Mouse (Mus musculus): ENCODE measurements at regions not wholly inside any gene's neighbourhood (a gene's known extent, or its start where the extent isn't known, plus 50 kb on each side); places are given as distances from the start of the nearest gene placed in this dataset.

GRCm38 (mm10) chr5:80766591-80766990, 253.3 kb upstream of the Adgrl3 start:
- H3K36me3 ChIP-seq (ENCODE audit: control insufficient read depth, insufficient read depth, low read length) = no peaks in the 10 kb centered on the region
- H3K4me1 ChIP-seq (replicated peaks; ENCODE audit: control insufficient read depth, insufficient read depth, low read length) = no peaks in the 10 kb centered on the region
- ATAC-seq (ENCODE audit: low FRiP score) (no peak), DNase-seq (ENCODE audit: low spot score) (no peak)
- H3K27me3 ChIP-seq (ENCODE audit: control insufficient read depth, insufficient read depth, low read length) = no peaks in the 10 kb centered on the region
- no peak overlapping the region for H3K4me3 ChIP-seq (ENCODE audit: low read depth, low read length)
- H3K9me3 ChIP-seq (ENCODE audit: control insufficient read depth, low read length) = no peaks in the 10 kb centered on the region
- no peak overlapping the region for H3K4me2 ChIP-seq (replicated peaks; ENCODE audit: low read depth, low read length)
- no peak overlapping the region for H3K27ac ChIP-seq (ENCODE audit: low read depth, low read length)
- 73% methylated on average over 3 of the region's 3 CpGs for WGBS
- no peak overlapping the region for H3K9ac ChIP-seq (ENCODE audit: low read depth, low read length)

- Histone ChIP-seq H3K4me1 (replicated peaks; ENCODE audit: control insufficient read depth, insufficient read depth, low read length) (no peaks in the 10 kb centered on the region), H3K36me3 (ENCODE audit: control insufficient read depth, insufficient read depth, low read length) (no peaks in the 10 kb centered on the region), H3K4me3 (ENCODE audit: low read depth, low read length) (no peak overlapping the region), H3K27me3 (ENCODE audit: control insufficient read depth, insufficient read depth, low read length) (no peaks in the 10 kb centered on the region), H3K4me2 (replicated peaks; ENCODE audit: low read depth, low read length) (no peak overlapping the region), H3K9me3 (ENCODE audit: control insufficient read depth, low read length) (no peaks in the 10 kb centered on the region), H3K27ac (ENCODE audit: low read depth, low read length) (no peak overlapping the region), H3K9ac (ENCODE audit: low read depth, low read length) (no peak overlapping the region)
- DNase-seq (ENCODE audit: low spot score) (no peak), ATAC-seq (ENCODE audit: low FRiP score) (no peak)
- WGBS = 96% methylated on average over 4 of the region's 4 CpGs
These were observed 236.0 kb upstream of the Adgrl3 start for GRCm38 (mm10) chr5:80783892-80784291.

- Histone ChIP-seq H3K9ac (ENCODE audit: low read depth, low read length) (no peak overlapping the region), H3K27ac (ENCODE audit: low read depth, low read length) (no peak overlapping the region), H3K4me2 (replicated peaks; ENCODE audit: low read depth, low read length) (no peak overlapping the region), H3K27me3 (ENCODE audit: control insufficient read depth, insufficient read depth, low read length) (no peaks in the 10 kb centered on the region), H3K9me3 (ENCODE audit: control insufficient read depth, low read length) (no peaks in the 10 kb centered on the region), H3K36me3 (ENCODE audit: control insufficient read depth, insufficient read depth, low read length) (no peaks in the 10 kb centered on the region), H3K4me1 (replicated peaks; ENCODE audit: control insufficient read depth, insufficient read depth, low read length) (no peaks in the 10 kb centered on the region), H3K4me3 (ENCODE audit: low read depth, low read length) (no peak overlapping the region)
- 89% methylated on average over 6 of the region's 6 CpGs for WGBS
- ATAC-seq (ENCODE audit: low FRiP score) = no peak
- no peak for DNase-seq (ENCODE audit: low spot score)
These were observed 235.2 kb upstream of the Adgrl3 start for GRCm38 (mm10) chr5:80784746-80785145.

GRCm38 (mm10) chr5:80791658-80792057, 228.3 kb upstream of the Adgrl3 start:
- Histone ChIP-seq H3K4me3 (ENCODE audit: low read depth, low read length) (no peak overlapping the region), H3K4me2 (replicated peaks; ENCODE audit: low read depth, low read length) (no peak overlapping the region), H3K9me3 (ENCODE audit: control insufficient read depth, low read length) (no peaks in the 10 kb centered on the region), H3K4me1 (replicated peaks; ENCODE audit: control insufficient read depth, insufficient read depth, low read length) (no peaks in the 10 kb centered on the region), H3K27me3 (ENCODE audit: control insufficient read depth, insufficient read depth, low read length) (no peaks in the 10 kb centered on the region), H3K36me3 (ENCODE audit: control insufficient read depth, insufficient read depth, low read length) (no peaks in the 10 kb centered on the region), H3K9ac (ENCODE audit: low read depth, low read length) (no peak overlapping the region), H3K27ac (ENCODE audit: low read depth, low read length) (no peak overlapping the region)
- 100% methylated on average over 1 of the region's 1 CpGs for WGBS
- ATAC-seq (ENCODE audit: low FRiP score) (no peak), DNase-seq (ENCODE audit: low spot score) (no peak)

- no peaks in the 10 kb centered on the region for H3K9me3 ChIP-seq (ENCODE audit: control insufficient read depth, low read length)
- H3K4me1 ChIP-seq (replicated peaks; ENCODE audit: control insufficient read depth, insufficient read depth, low read length) = no peaks in the 10 kb centered on the region
- no peak overlapping the region for H3K27ac ChIP-seq (ENCODE audit: low read depth, low read length)
- H3K4me3 ChIP-seq (ENCODE audit: low read depth, low read length) = no peak overlapping the region
- DNase-seq (ENCODE audit: low spot score) (no peak), ATAC-seq (ENCODE audit: low FRiP score) (no peak)
- H3K9ac ChIP-seq (ENCODE audit: low read depth, low read length) = no peak overlapping the region
- H3K36me3 ChIP-seq (ENCODE audit: control insufficient read depth, insufficient read depth, low read length) = no peaks in the 10 kb centered on the region
- no peak overlapping the region for H3K4me2 ChIP-seq (replicated peaks; ENCODE audit: low read depth, low read length)
- no peaks in the 10 kb centered on the region for H3K27me3 ChIP-seq (ENCODE audit: control insufficient read depth, insufficient read depth, low read length)
These were observed 220.2 kb upstream of the Adgrl3 start for GRCm38 (mm10) chr5:80799777-80800176.

- Histone ChIP-seq H3K27me3 (ENCODE audit: control insufficient read depth, insufficient read depth, low read length) (no peaks in the 10 kb centered on the region), H3K4me2 (replicated peaks; ENCODE audit: low read depth, low read length) (no peak overlapping the region), H3K27ac (ENCODE audit: low read depth, low read length) (no peak overlapping the region), H3K9ac (ENCODE audit: low read depth, low read length) (no peak overlapping the region), H3K36me3 (ENCODE audit: control insufficient read depth, insufficient read depth, low read length) (no peaks in the 10 kb centered on the region), H3K4me1 (replicated peaks; ENCODE audit: control insufficient read depth, insufficient read depth, low read length) (no peaks in the 10 kb centered on the region), H3K9me3 (ENCODE audit: control insufficient read depth, low read length) (no peaks in the 10 kb centered on the region), H3K4me3 (ENCODE audit: low read depth, low read length) (no peak overlapping the region)
- ATAC-seq (ENCODE audit: low FRiP score) = no peak
- DNase-seq (ENCODE audit: low spot score) = no peak
- 91% methylated on average over 2 of the region's 2 CpGs for WGBS
These were observed 207.0 kb upstream of the Adgrl3 start for GRCm38 (mm10) chr5:80812917-80813316.

GRCm38 (mm10) chr5:80819208-80819607, 200.7 kb upstream of the Adgrl3 start:
- no peaks in the 10 kb centered on the region for H3K4me1 ChIP-seq (replicated peaks; ENCODE audit: control insufficient read depth, insufficient read depth, low read length)
- ATAC-seq (ENCODE audit: low FRiP score) (no peak), DNase-seq (ENCODE audit: low spot score) (no peak)
- no peaks in the 10 kb centered on the region for H3K27me3 ChIP-seq (ENCODE audit: control insufficient read depth, insufficient read depth, low read length)
- no peak overlapping the region for H3K4me2 ChIP-seq (replicated peaks; ENCODE audit: low read depth, low read length)
- H3K36me3 ChIP-seq (ENCODE audit: control insufficient read depth, insufficient read depth, low read length) = no peaks in the 10 kb centered on the region
- no peaks in the 10 kb centered on the region for H3K9me3 ChIP-seq (ENCODE audit: control insufficient read depth, low read length)
- no peak overlapping the region for H3K27ac ChIP-seq (ENCODE audit: low read depth, low read length)
- no peak overlapping the region for H3K4me3 ChIP-seq (ENCODE audit: low read depth, low read length)
- H3K9ac ChIP-seq (ENCODE audit: low read depth, low read length) = no peak overlapping the region

- H3K9ac ChIP-seq (ENCODE audit: low read depth, low read length) = no peak overlapping the region
- no peak overlapping the region for H3K27ac ChIP-seq (ENCODE audit: low read depth, low read length)
- no peak for DNase-seq (ENCODE audit: low spot score)
- no peak overlapping the region for H3K4me3 ChIP-seq (ENCODE audit: low read depth, low read length)
- no peaks in the 10 kb centered on the region for H3K27me3 ChIP-seq (ENCODE audit: control insufficient read depth, insufficient read depth, low read length)
- no peak overlapping the region for H3K4me2 ChIP-seq (replicated peaks; ENCODE audit: low read depth, low read length)
- no peaks in the 10 kb centered on the region for H3K36me3 ChIP-seq (ENCODE audit: control insufficient read depth, insufficient read depth, low read length)
- 85% methylated on average over 1 of the region's 1 CpGs for WGBS
- ATAC-seq (ENCODE audit: low FRiP score) = no peak
- no peaks in the 10 kb centered on the region for H3K4me1 ChIP-seq (replicated peaks; ENCODE audit: control insufficient read depth, insufficient read depth, low read length)
- H3K9me3 ChIP-seq (ENCODE audit: control insufficient read depth, low read length) = no peaks in the 10 kb centered on the region
These were observed 177.4 kb upstream of the Adgrl3 start for GRCm38 (mm10) chr5:80842531-80842930.

GRCm38 (mm10) chr5:80855034-80855433, 164.9 kb upstream of the Adgrl3 start:
- Histone ChIP-seq H3K9me3 (ENCODE audit: control insufficient read depth, low read length) (no peaks in the 10 kb centered on the region), H3K9ac (ENCODE audit: low read depth, low read length) (no peak overlapping the region), H3K4me3 (ENCODE audit: low read depth, low read length) (no peak overlapping the region), H3K27ac (ENCODE audit: low read depth, low read length) (no peak overlapping the region), H3K27me3 (ENCODE audit: control insufficient read depth, insufficient read depth, low read length) (no peaks in the 10 kb centered on the region), H3K4me1 (replicated peaks; ENCODE audit: control insufficient read depth, insufficient read depth, low read length) (no peaks in the 10 kb centered on the region), H3K36me3 (ENCODE audit: control insufficient read depth, insufficient read depth, low read length) (no peaks in the 10 kb centered on the region), H3K4me2 (replicated peaks; ENCODE audit: low read depth, low read length) (no peak overlapping the region)
- 78% methylated on average over 5 of the region's 5 CpGs for WGBS
- ATAC-seq (ENCODE audit: low FRiP score) = no peak
- no peak for DNase-seq (ENCODE audit: low spot score)

Measured in hindbrain, embryonic 11.5 days (tissue).